Mouse (Mus musculus) skeletal muscle tissue, postnatal 0 days (tissue): ENCODE data around the gene Cldn13. TPM values are rescaled to one million over a fixed set of nuclear protein-coding genes. Genes with fewer than 3 reads are reported as not detected.

ENCODE experiments used
- polyA plus RNA-seq: library from polyadenylated mRNA; unstranded; fragments of >200 nt; fragmentation: Nextera tagmentation; extraction: Ambion mirVana; gene quantifications from 2 replicates; pipeline ENCODE4 v1.2.1, GENCODE M21; 2015

The Cldn13 gene
- not detected in 2 replicates for polyA plus RNA-seq

GRCm38 (mm10) chr5:134915311-134915710, at the start of gene Cldn13:
Gene Cldn13, minus strand, starts transcription at chr5:134915526.

GRCm38 (mm10) chr5:134946857-134947255, 31.5 kb upstream of the Cldn13 start, which contains the start of gene Cldn4:
Gene Cldn4, minus strand, starts transcription at chr5:134946934.

GRCm38 (mm10) chr5:134932179-134932902, 17.0 kb upstream of the Cldn13 start, which contains the start of gene Mettl27:
Gene Mettl27, plus strand, starts transcription at chr5:134932368.

GRCm38 (mm10) chr5:134906633-134907032, 8.7 kb downstream of the Cldn13 start, which contains the start of gene Tmem270:
Gene Tmem270, minus strand, starts transcription at chr5:134906733.

Other genes starting within 250 kb of the Cldn13 start
- gene Limk1, start 226.9 kb downstream of the Cldn13 start, polyA plus RNA-seq: 1.8 and 2.3 TPM in 2 replicates
- gene Eln, start 168.2 kb downstream of the Cldn13 start, polyA plus RNA-seq: 96.2 and 144 TPM in 2 replicates
- not detected in 2 replicates for gene Tmem270, start 8.8 kb downstream of the Cldn13 start, polyA plus RNA-seq
- 9.7 and 10.3 TPM in 2 replicates for gene Mettl27, start 16.8 kb upstream of the Cldn13 start, polyA plus RNA-seq
- gene Cldn4, start 31.4 kb upstream of the Cldn13 start, polyA plus RNA-seq: 0.10 and 0.84 TPM in 2 replicates
- 0.38 TPM in 1 of 2 replicates, not detected in the other for gene Cldn3, start 70.7 kb upstream of the Cldn13 start, polyA plus RNA-seq
- 64.2 and 64.4 TPM in 2 replicates for gene Abhd11, start 93.6 kb upstream of the Cldn13 start, polyA plus RNA-seq
- gene Stx1a, start 108.0 kb upstream of the Cldn13 start, polyA plus RNA-seq: 1.7 and 1.9 TPM in 2 replicates
- 34.0 and 34.2 TPM in 2 replicates for gene Dnajc30, start 148.7 kb upstream of the Cldn13 start, polyA plus RNA-seq
- 38.2 and 48.1 TPM in 2 replicates for gene Bud23, start 149.4 kb upstream of the Cldn13 start, polyA plus RNA-seq
- gene Vps37d, start 162.7 kb upstream of the Cldn13 start, polyA plus RNA-seq: 2.1 and 2.6 TPM in 2 replicates
- gene Mlxipl, start 174.4 kb upstream of the Cldn13 start, polyA plus RNA-seq: 9.6 and 9.8 TPM in 2 replicates
- 12.9 and 16.9 TPM in 2 replicates for gene Tbl2, start 234.1 kb upstream of the Cldn13 start, polyA plus RNA-seq